Mouse (Mus musculus): Measurements from ENCODE around the gene Gm49661.

GRCm38 (mm10) chr8:85014431-85014830 lies 45.2 kb upstream of the Gm49661 start, which contains the start of gene Best2:
- TF ChIP-seq EP300 (IDR thresholded peaks at IDR 0.05): no peak
- no peak for TF ChIP-seq CTCF (IDR thresholded peaks at IDR 0.05)
